Mouse (Mus musculus): ENCODE results near the gene Ado.

GRCm38 (mm10) chr10:67561185-67561584 is 12.4 kb upstream of the Ado start:
- no peak for TF ChIP-seq CTCF (IDR thresholded peaks at IDR 0.05; ENCODE audit: low read depth, low read length)
- no peak for TF ChIP-seq POLR2AphosphoS5 (IDR thresholded peaks at IDR 0.05; ENCODE audit: insufficient replicate concordance, low read depth, low read length)
